Mouse (Mus musculus): ENCODE measurements around the gene Pgp. TPM values are rescaled to one million over a fixed set of nuclear protein-coding genes. Genes with fewer than 3 reads are reported as not detected.
A peak's percentile ranks its signal among the peaks of the same experiment; 100 is the strongest.
"Not testable (repeated sequence)": the region's sequence is repeated elsewhere in the genome, so short reads cannot be mapped to it uniquely, and the experiment has no call there.

The Pgp gene
- total RNA-seq (2014; fragmentation: Nextera tagmentation): 17.8 and 19.6 TPM in 2 replicates
- 13.3 and 13.9 TPM in 2 replicates for total RNA-seq (2017)
- 58.3 and 69.2 TPM in 2 replicates for polyA plus RNA-seq (2012)

- Histone ChIP-seq H3K36me3 (replicated peaks) (peaks cover 64% of the 10 kb centered on the region), H3K4me3 (ENCODE audit: low read depth, low read length) (peak within 1 kb of the TSS; percentile 100)
- ATAC-seq (ENCODE audit: extremely low read depth, insufficient number of reproducible peaks, low FRiP score, poor library complexity, severe bottlenecking): peak; percentile 88
Observed at GRCm38 (mm10) chr17:24469910-24470602, at the start of gene Pgp, which contains the start of gene E4f1. Gene Pgp (plus strand): TSS chr17:24470392. Gene E4f1 (minus strand): TSS chr17:24470313.

GRCm38 (mm10) chr17:24423114-24423513 is 47.1 kb upstream of the Pgp start:
- H3K36me3 ChIP-seq (replicated peaks): peaks cover 77% of the 10 kb centered on the region
- H3K4me1 ChIP-seq (ENCODE audit: insufficient read depth, low read depth, low read length): peaks cover 33% of the 10 kb centered on the region
- TF ChIP-seq POLR2AphosphoS5 (IDR thresholded peaks at IDR 0.05; ENCODE audit: insufficient replicate concordance, low read depth, low read length): no peak
- no peak for TF ChIP-seq GATA2 (IDR thresholded peaks at IDR 0.05; ENCODE audit: borderline replicate concordance, low read depth, low read length)
- no peak for TF ChIP-seq TAL1 (conservative IDR thresholded peaks at IDR 0.05; ENCODE audit: low read depth, low read length)
- TF ChIP-seq GATA1 (IDR thresholded peaks at IDR 0.05; ENCODE audit: borderline replicate concordance, low read length): no peak
- TF ChIP-seq CTCF (IDR thresholded peaks at IDR 0.05; ENCODE audit: low read depth, low read length): no peak
- DNase-seq (ENCODE audit: low spot score) (no peak), ATAC-seq (ENCODE audit: extremely low read depth, insufficient number of reproducible peaks, low FRiP score, poor library complexity, severe bottlenecking) (no peak)
- no peaks in the 10 kb centered on the region for H3K9me3 ChIP-seq (replicated peaks)
- no peak overlapping the region for H3K4me3 ChIP-seq (ENCODE audit: low read depth, low read length)
- no peaks in the 10 kb centered on the region for H3K27me3 ChIP-seq (ENCODE audit: insufficient read depth, low read length)

More at GRCm38 (mm10) chr17:24469910-24470602, at the start of gene Pgp, which contains the start of gene E4f1:
- no peaks in the 10 kb centered on the region for H3K9me3 ChIP-seq (replicated peaks)
- peak; percentile 99 for DNase-seq (ENCODE audit: low spot score)
- TF ChIP-seq CTCF (IDR thresholded peaks at IDR 0.05; ENCODE audit: low read depth, low read length): no peak
- no peaks in the 10 kb centered on the region for H3K27me3 ChIP-seq (ENCODE audit: insufficient read depth, low read length)
- H3K4me1 ChIP-seq (ENCODE audit: insufficient read depth, low read depth, low read length): peaks cover 45% of the 10 kb centered on the region

GRCm38 (mm10) chr17:24424489-24424888 is 45.7 kb upstream of the Pgp start:
- peaks cover 71% of the 10 kb centered on the region for H3K36me3 ChIP-seq (replicated peaks)

GRCm38 (mm10) chr17:24425326-24425725 is 44.9 kb upstream of the Pgp start:
- not testable (repeated sequence) for DNase-seq (ENCODE audit: low spot score); H3K4me3 ChIP-seq (ENCODE audit: low read depth, low read length); H3K27me3 ChIP-seq (ENCODE audit: insufficient read depth, low read length); H3K9me3 ChIP-seq (replicated peaks); ATAC-seq (ENCODE audit: extremely low read depth, insufficient number of reproducible peaks, low FRiP score, poor library complexity, severe bottlenecking)
- Histone ChIP-seq H3K36me3 (replicated peaks) (peaks cover 71% of the 10 kb centered on the region), H3K4me1 (ENCODE audit: insufficient read depth, low read depth, low read length) (peaks cover 25% of the 10 kb centered on the region)

More at GRCm38 (mm10) chr17:24424489-24424888, 45.7 kb upstream of the Pgp start:
- Histone ChIP-seq H3K9me3 (replicated peaks) (no peaks in the 10 kb centered on the region), H3K4me3 (ENCODE audit: low read depth, low read length) (no peak overlapping the region), H3K4me1 (ENCODE audit: insufficient read depth, low read depth, low read length) (peaks cover 30% of the 10 kb centered on the region), H3K27me3 (ENCODE audit: insufficient read depth, low read length) (no peaks in the 10 kb centered on the region)
- DNase-seq (ENCODE audit: low spot score): no peak
- no peak for ATAC-seq (ENCODE audit: extremely low read depth, insufficient number of reproducible peaks, low FRiP score, poor library complexity, severe bottlenecking)
- TF ChIP-seq CTCF (IDR thresholded peaks at IDR 0.05; ENCODE audit: low read depth, low read length) (no peak), GATA2 (IDR thresholded peaks at IDR 0.05; ENCODE audit: borderline replicate concordance, low read depth, low read length) (no peak), POLR2AphosphoS5 (IDR thresholded peaks at IDR 0.05; ENCODE audit: insufficient replicate concordance, low read depth, low read length) (no peak), GATA1 (IDR thresholded peaks at IDR 0.05; ENCODE audit: borderline replicate concordance, low read length) (no peak), TAL1 (conservative IDR thresholded peaks at IDR 0.05; ENCODE audit: low read depth, low read length) (no peak)

- no peaks in the 10 kb centered on the region for H3K9me3 ChIP-seq (replicated peaks)
- ATAC-seq (ENCODE audit: extremely low read depth, insufficient number of reproducible peaks, low FRiP score, poor library complexity, severe bottlenecking): no peak
- no peak for DNase-seq (ENCODE audit: low spot score)
- no peak for TF ChIP-seq GATA1 (IDR thresholded peaks at IDR 0.05; ENCODE audit: borderline replicate concordance, low read length)
- no peak for TF ChIP-seq TAL1 (conservative IDR thresholded peaks at IDR 0.05; ENCODE audit: low read depth, low read length)
- no peak for TF ChIP-seq GATA2 (IDR thresholded peaks at IDR 0.05; ENCODE audit: borderline replicate concordance, low read depth, low read length)
- no peak for TF ChIP-seq CTCF (IDR thresholded peaks at IDR 0.05; ENCODE audit: low read depth, low read length)
- TF ChIP-seq POLR2AphosphoS5 (IDR thresholded peaks at IDR 0.05; ENCODE audit: insufficient replicate concordance, low read depth, low read length): no peak
- H3K4me1 ChIP-seq (ENCODE audit: insufficient read depth, low read depth, low read length): peaks cover 23% of the 10 kb centered on the region
- no peaks in the 10 kb centered on the region for H3K27me3 ChIP-seq (ENCODE audit: insufficient read depth, low read length)
- no peak overlapping the region; the same call in 1 of the 2 replicates for H3K4me3 ChIP-seq (ENCODE audit: low read depth, low read length)
- H3K36me3 ChIP-seq (replicated peaks): peaks cover 71% of the 10 kb centered on the region
Observed at GRCm38 (mm10) chr17:24425905-24426304, 44.3 kb upstream of the Pgp start.

GRCm38 (mm10) chr17:24426471-24427169 is 43.6 kb upstream of the Pgp start, which contains the start of gene Eci1:
Gene Eci1 (plus strand): TSS chr17:24426641.
- Histone ChIP-seq H3K27me3 (ENCODE audit: insufficient read depth, low read length) (no peaks in the 10 kb centered on the region), H3K4me3 (ENCODE audit: low read depth, low read length) (peak within 1 kb of the TSS; percentile 83), H3K9me3 (replicated peaks) (no peaks in the 10 kb centered on the region), H3K4me1 (ENCODE audit: insufficient read depth, low read depth, low read length) (peaks cover 22% of the 10 kb centered on the region), H3K36me3 (replicated peaks) (peaks cover 66% of the 10 kb centered on the region)
- TF ChIP-seq GATA2 (IDR thresholded peaks at IDR 0.05; ENCODE audit: borderline replicate concordance, low read depth, low read length): no peak
- peak; percentile 94 for ATAC-seq (ENCODE audit: extremely low read depth, insufficient number of reproducible peaks, low FRiP score, poor library complexity, severe bottlenecking)
- peak; percentile 88 for DNase-seq (ENCODE audit: low spot score)
